Mouse (Mus musculus) liver, embryonic 16.5 days (tissue): ENCODE results near the gene Cwc22. TPM values are rescaled to one million over a fixed set of nuclear protein-coding genes. Genes with fewer than 3 reads are reported as not detected.

Experiments used
- ATAC-seq: fragments of 200-750 bp; cut with Nextera tagmentation; 2 replicates; pipeline ENCODE4 v1.8.0; 2017; ENCODE audit warnings: low read depth, mild to moderate bottlenecking, moderate number of reproducible peaks, moderate library complexity
- H3K27ac ChIP-seq: fragments of 300-500 bp; sonication (generic); 2 replicates; pipeline ENCODE4 v1.5.1; 2014; ENCODE audit warnings: mild to moderate bottlenecking, low read length
- H3K27me3 ChIP-seq: fragments of 300-500 bp; sonication (generic); 2 replicates; pipeline ENCODE4 v1.6.1; 2014; ENCODE audit warnings: low read depth, low read length, mixed read lengths; ENCODE audit not compliant: control insufficient read depth, insufficient read depth
- H3K36me3 ChIP-seq: fragments of 300-500 bp; sonication (generic); 2 replicates; pipeline ENCODE4 v1.6.1; 2014; ENCODE audit warnings: mild to moderate bottlenecking; ENCODE audit not compliant: control insufficient read depth, insufficient read depth
- H3K4me1 ChIP-seq: fragments of 300-500 bp; sonication (generic); 2 replicates; pipeline ENCODE4 v1.6.1; 2014; ENCODE audit warnings: low read depth, low read length, mixed read lengths; ENCODE audit not compliant: control insufficient read depth
- H3K4me2 ChIP-seq: fragments of 300-500 bp; sonication (generic); 2 replicates; pipeline ENCODE4 v1.6.1; 2014; ENCODE audit warnings: low read depth, low read length, mixed read lengths
- H3K4me3 ChIP-seq: fragments of 300-500 bp; sonication (generic); 2 replicates; pipeline ENCODE4 v1.5.1; 2014; ENCODE audit warnings: low read depth, mild to moderate bottlenecking, low read length
- H3K9ac ChIP-seq: fragments of 300-500 bp; sonication (generic); 2 replicates; pipeline ENCODE4 v1.6.1; 2014; ENCODE audit warnings: low read depth, low read length
- H3K9me3 ChIP-seq: fragments of 300-500 bp; sonication (generic); replicated peaks from 2 replicates; pipeline ENCODE4 v1.6.1; 2016; ENCODE audit warnings: low read length; ENCODE audit not compliant: control insufficient read depth
- WGBS: fragments of 180-500 bp; shearing (Covaris S2); extraction: QIAGEN DNeasy Blood & Tissue Kit; methylation state at CpG from one replicate; pipeline ENCODE4 v1.1.7; 2014; ENCODE audit not compliant: insufficient replicate concordance; 5-methylcytosine and 5-hydroxymethylcytosine counted together
- polyA plus RNA-seq: library from polyadenylated mRNA; unstranded; fragments of >200 nt; fragmentation: Nextera tagmentation; extraction: Ambion mirVana; gene quantifications from 2 replicates; pipeline ENCODE4 v1.2.1, GENCODE M21; 2015

Gene Cwc22
- polyA plus RNA-seq, 1 experiment from 2014 or later = 11.7 TPM

- no peak overlapping the region for H3K27ac ChIP-seq
- H3K9ac ChIP-seq = no peak overlapping the region
- 79% methylated on average over 8 of the region's 8 CpGs for WGBS
- peaks cover 7% of the 10 kb centered on the region for H3K36me3 ChIP-seq
- ATAC-seq = no peak
- H3K4me3 ChIP-seq = no peak overlapping the region
- no peak overlapping the region for H3K4me2 ChIP-seq
- H3K27me3 ChIP-seq = no peaks in the 10 kb centered on the region
- H3K9me3 ChIP-seq = no peaks in the 10 kb centered on the region
- H3K4me1 ChIP-seq = no peaks in the 10 kb centered on the region
Measured at GRCm38 (mm10) chr2:77915187-77915586, 31.0 kb downstream of the Cwc22 start.

- Histone ChIP-seq H3K4me3 (no peak overlapping the region), H3K9ac (no peak overlapping the region), H3K27me3 (no peaks in the 10 kb centered on the region), H3K9me3 (no peaks in the 10 kb centered on the region), H3K4me1 (no peaks in the 10 kb centered on the region), H3K4me2 (no peak overlapping the region), H3K36me3 (peaks cover 7% of the 10 kb centered on the region), H3K27ac (no peak overlapping the region)
- no peak for ATAC-seq
- WGBS = 60% methylated on average over 2 of the region's 2 CpGs
Measured at GRCm38 (mm10) chr2:77913628-77914027, 32.5 kb downstream of the Cwc22 start.

- H3K27me3 ChIP-seq = no peaks in the 10 kb centered on the region
- H3K9me3 ChIP-seq = no peaks in the 10 kb centered on the region
- peaks cover 7% of the 10 kb centered on the region for H3K36me3 ChIP-seq
- H3K9ac ChIP-seq = no peak overlapping the region
- H3K4me1 ChIP-seq = no peaks in the 10 kb centered on the region
- H3K27ac ChIP-seq = no peak overlapping the region
- no peak overlapping the region for H3K4me2 ChIP-seq
- ATAC-seq = no peak
- no peak overlapping the region for H3K4me3 ChIP-seq
- WGBS = 80% methylated on average over 4 of the region's 4 CpGs
Measured at GRCm38 (mm10) chr2:77912197-77912596, 34.0 kb downstream of the Cwc22 start.

GRCm38 (mm10) chr2:77911452-77911851, 34.7 kb downstream of the Cwc22 start:
- no peak overlapping the region for H3K27ac ChIP-seq
- H3K36me3 ChIP-seq = peaks cover 7% of the 10 kb centered on the region
- no peaks in the 10 kb centered on the region for H3K27me3 ChIP-seq
- H3K4me3 ChIP-seq = no peak overlapping the region
- no peak for ATAC-seq
- H3K4me1 ChIP-seq = no peaks in the 10 kb centered on the region
- H3K9me3 ChIP-seq = no peaks in the 10 kb centered on the region
- no peak overlapping the region for H3K9ac ChIP-seq
- 75% methylated on average over 2 of the region's 2 CpGs for WGBS
- no peak overlapping the region for H3K4me2 ChIP-seq

GRCm38 (mm10) chr2:77910216-77910615, 36.0 kb downstream of the Cwc22 start:
- Histone ChIP-seq H3K9ac (no peak overlapping the region), H3K27ac (no peak overlapping the region), H3K9me3 (no peaks in the 10 kb centered on the region), H3K4me1 (no peaks in the 10 kb centered on the region), H3K36me3 (peaks cover 14% of the 10 kb centered on the region), H3K4me3 (no peak overlapping the region), H3K4me2 (no peak overlapping the region), H3K27me3 (no peaks in the 10 kb centered on the region)
- ATAC-seq = no peak
- WGBS = 49% methylated on average over 3 of the region's 3 CpGs

GRCm38 (mm10) chr2:77907164-77907563, 39.0 kb downstream of the Cwc22 start:
- no peak overlapping the region for H3K27ac ChIP-seq
- H3K9ac ChIP-seq = no peak overlapping the region
- H3K4me1 ChIP-seq = no peaks in the 10 kb centered on the region
- peaks cover 28% of the 10 kb centered on the region for H3K36me3 ChIP-seq
- H3K4me2 ChIP-seq = no peak overlapping the region
- H3K9me3 ChIP-seq = no peaks in the 10 kb centered on the region
- WGBS = 82% methylated on average over 3 of the region's 3 CpGs
- no peaks in the 10 kb centered on the region for H3K27me3 ChIP-seq
- no peak for ATAC-seq
- H3K4me3 ChIP-seq = no peak overlapping the region

GRCm38 (mm10) chr2:77905023-77905422, 41.2 kb downstream of the Cwc22 start:
- peaks cover 25% of the 10 kb centered on the region for H3K36me3 ChIP-seq
- H3K9ac ChIP-seq = no peak overlapping the region
- H3K4me3 ChIP-seq = no peak overlapping the region
- no peak overlapping the region for H3K27ac ChIP-seq
- H3K27me3 ChIP-seq = no peaks in the 10 kb centered on the region
- no peaks in the 10 kb centered on the region for H3K4me1 ChIP-seq
- ATAC-seq = no peak
- no peak overlapping the region for H3K4me2 ChIP-seq
- H3K9me3 ChIP-seq = no peaks in the 10 kb centered on the region
- WGBS = 81% methylated on average over 7 of the region's 7 CpGs

- Histone ChIP-seq H3K9ac (no peak overlapping the region), H3K27ac (no peak overlapping the region), H3K4me3 (no peak overlapping the region), H3K4me1 (no peaks in the 10 kb centered on the region), H3K36me3 (peaks cover 25% of the 10 kb centered on the region), H3K4me2 (no peak overlapping the region), H3K9me3 (no peaks in the 10 kb centered on the region), H3K27me3 (no peaks in the 10 kb centered on the region)
- ATAC-seq = no peak
- WGBS = 90% methylated on average over 10 of the region's 10 CpGs
Measured at GRCm38 (mm10) chr2:77904495-77904894, 41.7 kb downstream of the Cwc22 start.

GRCm38 (mm10) chr2:77903979-77904378, 42.2 kb downstream of the Cwc22 start:
- H3K9me3 ChIP-seq = no peaks in the 10 kb centered on the region
- peaks cover 25% of the 10 kb centered on the region for H3K36me3 ChIP-seq
- no peaks in the 10 kb centered on the region for H3K27me3 ChIP-seq
- no peak for ATAC-seq
- 85% methylated on average over 9 of the region's 9 CpGs for WGBS
- H3K4me3 ChIP-seq = no peak overlapping the region
- no peak overlapping the region for H3K9ac ChIP-seq
- no peaks in the 10 kb centered on the region for H3K4me1 ChIP-seq
- no peak overlapping the region for H3K4me2 ChIP-seq
- no peak overlapping the region for H3K27ac ChIP-seq
